Mouse (Mus musculus) neutrophil, adult 59 days (primary cell): ENCODE results near the gene Etv2. TPM values are rescaled to one million over a fixed set of nuclear protein-coding genes. Genes with fewer than 3 reads are reported as not detected.

Experiments used
- total RNA-seq, 2 experiments: library from RNA; stranded (reverse); gene quantifications; 1 replicate in 1 of 2; 2 replicates in 1 of 2; pipeline ENCODE4 v1.2.4; 2023

Gene Etv2
- total RNA-seq = not detected

GRCm38 (mm10) chr7:30635752-30636151, at the start of gene Etv2:
TSS of gene Etv2 (minus strand) at chr7:30635852.

GRCm38 (mm10) chr7:30671480-30671879, 35.8 kb upstream of the Etv2 start, which contains the start of gene Pmis2:
TSS of gene Pmis2 (minus strand) at chr7:30671605.

DNA sequence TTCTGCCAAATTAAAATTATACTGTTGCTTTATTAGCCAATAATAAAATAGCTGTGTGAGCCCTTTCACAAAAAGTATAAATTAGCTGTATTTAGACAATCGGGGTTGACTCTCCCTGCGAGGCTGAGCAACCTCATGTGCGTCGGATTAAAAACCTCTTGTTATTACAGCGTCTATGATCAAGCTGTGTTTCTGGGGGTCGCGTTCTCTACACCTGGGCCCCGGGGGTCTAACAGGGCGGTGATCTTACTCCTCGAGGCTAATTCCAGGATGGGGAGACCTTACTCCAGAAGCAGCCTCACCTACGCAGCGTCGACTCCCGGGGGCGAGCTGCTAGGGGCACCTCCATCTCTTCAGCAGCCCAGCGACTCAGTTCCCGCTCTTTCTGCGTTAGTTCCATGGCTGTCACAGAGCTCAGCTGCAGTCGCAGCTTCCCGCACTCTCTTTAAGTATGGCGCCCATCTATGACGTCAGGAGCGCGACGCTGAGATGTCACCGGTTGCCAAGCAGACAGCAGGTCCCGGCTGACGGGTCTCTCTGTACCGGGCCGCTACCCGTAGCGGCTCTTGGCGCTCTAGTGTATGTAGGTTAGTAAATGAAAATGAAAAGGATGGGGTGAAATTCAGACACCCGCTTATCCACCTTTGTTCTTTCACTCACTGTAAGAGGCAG, 29.0 kb upstream of the Etv2 start, which contains the start of gene Haus5:
TSS of gene Haus5 (minus strand) at position 466 of the 672 bp plus-strand sequence.

DNA sequence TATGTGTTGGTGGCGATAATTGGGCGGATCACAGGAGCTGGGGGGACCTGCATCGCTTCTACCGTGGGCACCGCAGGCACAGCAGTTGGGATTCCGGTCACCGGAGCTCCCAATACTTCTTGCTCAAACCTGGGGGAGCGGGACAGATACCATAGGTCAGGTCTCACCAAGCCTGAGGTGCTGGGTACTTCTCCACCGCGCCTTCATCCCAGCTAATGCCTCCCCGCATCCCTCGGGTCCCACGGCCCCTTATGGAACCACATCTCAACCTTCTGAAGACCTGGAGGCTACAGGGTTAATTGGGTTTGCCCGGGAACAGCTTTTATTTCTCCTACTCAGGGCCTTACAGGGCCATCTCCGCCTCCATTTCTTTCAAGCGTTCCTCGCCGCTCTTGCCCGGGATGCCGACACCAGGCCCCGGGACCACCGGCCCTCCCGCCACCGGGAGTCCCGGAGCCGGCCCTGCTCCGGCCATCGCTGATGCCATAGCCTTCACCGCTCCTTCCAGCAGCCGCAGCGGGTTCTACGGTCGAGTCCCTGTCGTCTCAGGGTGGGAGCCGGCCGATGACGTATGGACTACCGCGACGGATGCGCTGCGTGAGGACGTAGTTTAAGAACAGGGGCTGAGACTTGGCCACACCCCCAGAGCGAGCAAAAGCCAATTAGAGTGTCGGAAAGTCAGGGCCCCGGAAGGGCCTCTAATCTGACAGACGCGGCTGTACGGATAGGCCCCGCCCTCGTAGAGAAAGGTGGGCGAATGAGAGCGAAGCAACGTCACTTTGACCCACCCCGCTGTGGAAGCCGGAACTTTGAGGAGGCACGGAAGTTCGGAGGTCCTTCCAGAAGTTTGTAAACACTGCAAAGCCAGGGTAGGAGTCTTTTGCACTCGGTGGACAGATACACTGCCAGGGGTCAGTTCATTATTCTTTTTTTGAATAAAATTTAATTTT, 14.2 kb upstream of the Etv2 start, which contains the start of gene Rbm42:
TSS of gene Rbm42 (minus strand) at position 727 of the 950 bp plus-strand sequence.

DNA sequence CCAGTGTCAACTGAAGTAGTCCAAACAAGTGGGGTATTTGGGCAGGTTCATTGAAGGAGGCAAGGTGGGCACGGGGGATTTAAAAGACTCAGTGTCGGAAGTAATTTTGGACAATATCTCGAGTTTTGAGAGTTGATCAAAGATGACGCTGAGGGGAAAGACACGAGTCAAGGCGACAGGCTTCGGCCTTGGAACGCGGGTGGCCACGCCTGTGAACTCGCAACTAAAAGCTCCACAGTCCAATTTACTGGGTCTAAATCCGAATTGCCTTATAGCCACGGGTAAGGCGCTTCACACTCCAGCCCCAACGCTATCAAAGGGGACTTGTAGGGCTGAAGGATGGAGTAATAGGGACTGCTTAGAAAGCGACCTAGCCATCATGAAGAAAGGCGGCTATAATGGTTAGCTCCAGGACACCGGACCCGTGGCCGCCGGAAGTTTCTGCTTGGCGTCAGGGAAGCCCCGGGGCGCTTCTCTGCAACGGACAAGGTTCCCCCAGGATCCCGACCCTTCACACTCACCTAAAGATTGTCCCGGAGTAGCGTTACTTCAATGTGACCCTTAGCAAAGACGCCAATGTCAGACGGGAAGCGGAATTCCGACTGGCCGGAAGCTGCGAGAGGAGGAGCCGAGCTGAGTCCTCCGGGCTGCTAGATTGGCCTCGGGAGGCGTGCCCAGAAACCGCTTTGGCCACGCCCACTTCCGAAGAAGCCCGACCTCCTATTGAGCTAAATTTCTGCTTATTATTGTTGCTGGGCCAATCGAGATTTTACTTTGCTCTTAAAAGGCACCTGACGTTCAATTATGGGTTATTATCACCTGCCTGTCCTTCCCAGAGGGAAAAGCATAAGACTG, 9.9 kb downstream of the Etv2 start, which contains the start of gene Cox6b1:
TSS of gene Cox6b1 (minus strand) at position 622 of the 855 bp plus-strand sequence.

GRCm38 (mm10) chr7:30612654-30613402, 22.8 kb downstream of the Etv2 start, which contains the start of gene Upk1a:
TSS of gene Upk1a (minus strand) at chr7:30612847.

GRCm38 (mm10) chr7:30598786-30599185, 36.9 kb downstream of the Etv2 start, which contains the start of gene Zbtb32:
TSS of gene Zbtb32 (minus strand) at chr7:30598909.

GRCm38 (mm10) chr7:30588676-30589434, 46.8 kb downstream of the Etv2 start, which contains the start of gene Kmt2b:
TSS of gene Kmt2b (minus strand) at chr7:30588726.

Other genes starting within 250 kb of the Etv2 start
- gene Tyrobp, start 222.1 kb downstream of the Etv2 start, total RNA-seq = 1,000 to 10,000 TPM; 2,122 to 2,210 TPM
- gene Hcst, start 216.0 kb downstream of the Etv2 start, total RNA-seq = 100 to 1,000 TPM; 116 to 123 TPM
- 10 to 100 TPM; 65.6 to 78.9 TPM for gene Nfkbid, start 214.1 kb downstream of the Etv2 start, total RNA-seq
- under 1 TPM in 1 of 2 experiments, not detected in 1; 0.27 TPM for gene Aplp1, start 190.3 kb downstream of the Etv2 start, total RNA-seq
- gene Kirrel2, start 178.2 kb downstream of the Etv2 start, total RNA-seq = not detected
- gene Nphs1, start 177.5 kb downstream of the Etv2 start, total RNA-seq = not detected
- not detected for gene Prodh2, start 142.2 kb downstream of the Etv2 start, total RNA-seq
- gene Arhgap33, start 100.8 kb downstream of the Etv2 start, total RNA-seq = 10 to 100 TPM; 14.2 to 14.6 TPM
- gene Hspb6, start 83.7 kb downstream of the Etv2 start, total RNA-seq = 1 to 10 TPM; 5.1 to 7.4 TPM
- gene Proser3, start 83.6 kb downstream of the Etv2 start, total RNA-seq = 1 to 10 TPM; 6.0 to 6.3 TPM
- gene Lin37, start 76.0 kb downstream of the Etv2 start, total RNA-seq = 10 to 100 TPM; 30.4 to 32.0 TPM
- 10 to 100 TPM; 40.8 to 45.4 TPM for gene U2af1l4, start 72.6 kb downstream of the Etv2 start, total RNA-seq
- 1 to 10 TPM; 3.2 to 6.2 TPM for gene Gm49396, start 72.5 kb downstream of the Etv2 start, total RNA-seq
- 100 to 1,000 TPM; 120 to 121 TPM for gene Psenen, start 72.2 kb downstream of the Etv2 start, total RNA-seq
- gene Igflr1, start 70.4 kb downstream of the Etv2 start, total RNA-seq = 1 to 10 TPM; 3.7 to 5.5 TPM
- 10 to 100 TPM; 51.3 to 54.4 TPM for gene Kmt2b, start 47.1 kb downstream of the Etv2 start, total RNA-seq
- gene Zbtb32, start 36.9 kb downstream of the Etv2 start, total RNA-seq = under 1 TPM; 0.20 to 0.22 TPM
- not detected for gene Upk1a, start 23.0 kb downstream of the Etv2 start, total RNA-seq
- 100 to 1,000 TPM; 236 to 250 TPM for gene Cox6b1, start 9.7 kb downstream of the Etv2 start, total RNA-seq
- gene Rbm42, start 14.5 kb upstream of the Etv2 start, total RNA-seq = 10 to 100 TPM; 77.8 to 88.7 TPM
- 10 to 100 TPM; 22.3 to 22.8 TPM for gene Haus5, start 29.1 kb upstream of the Etv2 start, total RNA-seq
- gene Pmis2, start 35.8 kb upstream of the Etv2 start, total RNA-seq = not detected
- not detected for gene 2200002J24Rik, start 63.1 kb upstream of the Etv2 start, total RNA-seq
- gene Atp4a, start 76.4 kb upstream of the Etv2 start, total RNA-seq = under 1 TPM; 0.37 to 0.58 TPM
- 10 to 100 TPM; 26.6 to 35.5 TPM for gene Tmem147, start 93.7 kb upstream of the Etv2 start, total RNA-seq
- gene Gapdhs, start 107.8 kb upstream of the Etv2 start, total RNA-seq = not detected
- 1 to 10 TPM; 1.9 to 3.2 TPM for gene Sbsn, start 115.6 kb upstream of the Etv2 start, total RNA-seq
- 1 to 10 TPM; 1.4 to 3.3 TPM for gene Dmkn, start 127.9 kb upstream of the Etv2 start, total RNA-seq
- gene Krtdap, start 152.0 kb upstream of the Etv2 start, total RNA-seq = not detected
- gene Ffar2, start 187.9 kb upstream of the Etv2 start, total RNA-seq = 10 to 100 TPM; 38.5 to 40.3 TPM
- gene Ffar3, start 220.3 kb upstream of the Etv2 start, total RNA-seq = not detected
- not detected for gene Ffar1, start 225.7 kb upstream of the Etv2 start, total RNA-seq
- gene Cd22, start 244.5 kb upstream of the Etv2 start, total RNA-seq = 1 to 10 TPM; 4.9 to 5.4 TPM